Mouse (Mus musculus): ENCODE data around the gene Ncan. TPM values are rescaled to one million over a fixed set of nuclear protein-coding genes. Genes with fewer than 3 reads are reported as not detected.
A peak's percentile ranks its signal among the peaks of the same experiment; 100 is the strongest.

The Ncan gene
- polyA plus RNA-seq, 1 experiment from 2014 or later, result 4.1 TPM

DNA sequence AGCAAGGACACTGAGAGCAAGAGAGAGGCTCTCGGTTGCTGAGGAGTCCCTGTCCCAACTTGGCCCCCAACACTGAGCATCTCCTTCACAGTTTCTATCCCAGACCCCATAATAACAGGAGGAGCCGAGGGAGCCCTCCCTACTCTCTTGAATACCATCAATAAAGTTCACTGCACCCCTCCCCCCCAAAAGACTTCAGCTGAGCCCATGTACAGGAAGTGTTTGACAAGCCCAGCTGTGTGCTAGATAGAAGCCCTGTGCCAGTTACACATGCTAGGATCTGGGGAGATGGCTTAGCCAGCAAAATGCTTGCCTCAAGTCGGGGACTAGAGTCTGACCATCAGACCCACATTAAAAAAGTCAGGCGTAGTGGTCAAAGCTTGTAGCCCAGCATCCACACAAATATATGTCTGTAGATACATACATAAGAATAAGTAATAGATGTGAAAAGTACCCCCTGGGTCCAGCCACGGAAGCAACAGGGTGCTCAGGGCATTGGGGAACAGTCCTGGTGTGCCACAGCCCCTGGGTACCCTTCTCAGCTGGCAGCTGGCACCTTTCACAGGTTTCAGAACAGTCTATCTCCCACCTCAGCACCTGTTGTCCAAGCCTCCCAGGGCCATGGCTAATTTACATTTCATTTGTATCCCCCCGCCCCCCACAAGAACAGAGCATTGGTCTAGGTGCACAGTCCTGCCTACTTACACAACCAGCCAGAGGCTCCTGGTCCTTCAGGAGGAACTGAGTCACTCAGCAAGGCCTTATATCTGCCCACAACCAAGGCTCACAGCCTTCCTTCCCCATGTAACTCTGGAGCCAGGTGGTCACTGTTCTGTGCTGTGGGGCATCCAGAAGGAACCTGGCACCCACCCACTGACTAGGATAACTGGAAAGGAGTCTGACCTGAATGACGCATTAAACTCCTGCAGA lies 27.3 kb upstream of the Ncan start:
- Histone ChIP-seq H3K27me3 (no peaks in the 10 kb centered on the region), H3K27ac (no peak overlapping the region), H3K4me2 (replicated peaks) (no peak overlapping the region), H3K4me3 (no peak overlapping the region), H3K4me1 (peaks cover 10% of the 10 kb centered on the region), H3K36me3 (peaks cover 44% of the 10 kb centered on the region), H3K9me3 (no peaks in the 10 kb centered on the region), H3K9ac (no peak overlapping the region)
- WGBS, result 87% methylated on average over 7 of the region's 7 CpGs
- no peak for ATAC-seq (ENCODE audit: insufficient number of reproducible peaks, insufficient read depth, low FRiP score, low TSS enrichment)

DNA sequence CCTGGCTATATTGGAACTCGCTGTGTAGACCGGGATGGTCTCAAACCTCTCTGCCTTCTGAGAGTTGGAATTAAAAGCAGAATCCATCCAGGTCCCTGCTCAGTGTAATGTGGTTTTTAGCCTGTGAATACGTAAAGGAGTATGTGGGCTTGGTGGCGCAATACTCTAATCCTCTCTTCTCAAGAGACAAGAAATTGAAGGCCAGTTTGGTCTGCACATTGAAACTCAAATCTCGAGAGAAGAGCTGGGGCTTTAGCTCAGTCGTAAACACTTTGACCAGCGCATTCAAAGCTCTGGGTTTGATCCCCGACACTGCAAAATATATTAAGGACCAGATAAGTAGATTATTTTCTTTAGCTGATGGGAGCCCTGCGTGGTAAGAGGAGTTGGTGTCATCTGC lies 19.3 kb upstream of the Ncan start:
- ATAC-seq (ENCODE audit: insufficient number of reproducible peaks, insufficient read depth, low FRiP score, low TSS enrichment), result no peak
- H3K36me3 ChIP-seq, result peaks cover 47% of the 10 kb centered on the region

DNA sequence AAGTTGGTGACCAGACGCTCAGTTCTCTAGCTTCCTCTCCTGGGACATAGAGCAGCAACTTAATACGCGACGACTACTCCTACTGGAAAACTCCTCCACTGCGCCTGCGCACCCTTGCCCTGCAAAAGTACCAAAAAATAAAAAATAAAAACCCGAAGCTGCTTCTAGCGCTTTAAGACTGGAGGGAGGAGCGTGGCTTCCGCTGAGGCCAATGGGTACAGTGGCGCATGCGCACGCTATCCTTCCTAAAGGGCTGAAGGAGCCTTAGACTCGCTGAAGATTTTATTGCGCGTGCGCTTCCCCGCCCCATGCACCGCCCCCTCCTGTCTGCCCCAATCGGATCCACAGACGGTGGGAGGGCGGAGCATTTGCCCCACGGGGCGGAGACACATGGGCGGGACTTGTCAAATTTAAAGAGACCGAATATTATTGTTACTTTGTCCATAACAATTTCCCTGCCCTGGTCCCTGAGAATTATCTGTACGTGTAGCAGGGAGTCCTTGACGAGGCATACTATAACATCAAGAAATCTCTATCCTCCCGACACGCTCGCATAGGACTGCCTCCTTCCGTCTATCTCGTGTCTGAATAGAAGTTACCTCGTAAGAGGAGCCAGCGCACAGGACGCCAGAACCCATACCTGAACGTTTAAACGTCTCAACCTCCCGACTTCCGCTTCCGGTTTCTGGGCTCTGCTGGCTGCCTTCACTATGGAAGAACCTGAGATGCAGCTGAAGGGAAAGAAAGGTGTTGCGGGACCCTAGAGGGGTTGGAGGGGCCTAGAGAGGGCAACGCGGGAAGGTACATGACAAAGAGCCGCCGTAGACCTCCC lies 18.6 kb upstream of the Ncan start, which contains the start of the genes Rfxank, Borcs8 and Mef2b:
Gene Rfxank (minus strand): TSS at position 129 of the 832 bp plus-strand sequence.
Gene Borcs8 (plus strand): TSS at position 474 of the 832 bp plus-strand sequence.
Gene Mef2b (plus strand): TSS at position 686 of the 832 bp plus-strand sequence.
- Histone ChIP-seq H3K9me3 (no peaks in the 10 kb centered on the region), H3K4me2 (replicated peaks) (peak within 1 kb of the TSS; percentile 82), H3K4me1 (peaks cover 18% of the 10 kb centered on the region), H3K4me3 (peak within 1 kb of the TSS; percentile 81), H3K9ac (peak within 1 kb of the TSS; percentile 81), H3K27ac (peak within 1 kb of the TSS; percentile 85), H3K36me3 (peaks cover 47% of the 10 kb centered on the region), H3K27me3 (no peaks in the 10 kb centered on the region)
- whole genome bisulfite sequencing, result under 1% methylated on average over 46 of the region's 46 CpGs
- peak; percentile 95 for ATAC-seq (ENCODE audit: insufficient number of reproducible peaks, insufficient read depth, low FRiP score, low TSS enrichment)

More for the DNA sequence above, 19.3 kb upstream of the Ncan start:
- Histone ChIP-seq H3K27ac (peak overlapping the region; percentile 85), H3K4me3 (peak overlapping the region; percentile 81), H3K9me3 (no peaks in the 10 kb centered on the region), H3K4me1 (peaks cover 18% of the 10 kb centered on the region), H3K27me3 (no peaks in the 10 kb centered on the region), H3K4me2 (replicated peaks) (peak overlapping the region; percentile 82), H3K9ac (peak overlapping the region; percentile 81)
- WGBS, result 11% methylated on average over 9 of the region's 9 CpGs

DNA sequence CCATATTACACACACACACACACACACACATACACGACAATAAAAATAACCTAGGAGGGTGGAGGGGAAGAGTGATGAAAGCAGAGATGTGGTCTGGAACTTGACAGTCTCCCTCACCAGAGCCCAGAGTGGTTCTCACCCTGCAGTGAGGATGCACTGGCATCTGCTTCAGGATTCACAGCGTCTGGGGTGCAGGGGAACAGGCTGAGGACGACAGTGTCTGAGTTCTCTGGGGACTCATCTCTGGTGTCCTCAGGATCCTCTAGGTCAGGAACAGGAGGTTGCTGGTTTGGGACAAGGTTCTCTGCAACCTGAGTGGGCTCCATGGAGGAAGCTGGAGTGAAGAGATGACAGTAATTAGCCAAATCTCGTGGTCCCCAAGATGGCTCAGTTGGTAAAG lies 17.2 kb upstream of the Ncan start:
- H3K9me3 ChIP-seq, result no peaks in the 10 kb centered on the region
- H3K4me3 ChIP-seq, result peak overlapping the region; percentile 81
- H3K9ac ChIP-seq, result peak overlapping the region; percentile 47; the same call in 1 of the 2 replicates
- H3K4me1 ChIP-seq, result peaks cover 18% of the 10 kb centered on the region
- H3K27ac ChIP-seq, result no peak overlapping the region
- H3K27me3 ChIP-seq, result no peaks in the 10 kb centered on the region
- H3K4me2 ChIP-seq (replicated peaks), result peak overlapping the region; percentile 82
- peaks cover 47% of the 10 kb centered on the region for H3K36me3 ChIP-seq
- ATAC-seq (ENCODE audit: insufficient number of reproducible peaks, insufficient read depth, low FRiP score, low TSS enrichment), result no peak
- 79% methylated on average over 4 of the region's 4 CpGs for WGBS

DNA sequence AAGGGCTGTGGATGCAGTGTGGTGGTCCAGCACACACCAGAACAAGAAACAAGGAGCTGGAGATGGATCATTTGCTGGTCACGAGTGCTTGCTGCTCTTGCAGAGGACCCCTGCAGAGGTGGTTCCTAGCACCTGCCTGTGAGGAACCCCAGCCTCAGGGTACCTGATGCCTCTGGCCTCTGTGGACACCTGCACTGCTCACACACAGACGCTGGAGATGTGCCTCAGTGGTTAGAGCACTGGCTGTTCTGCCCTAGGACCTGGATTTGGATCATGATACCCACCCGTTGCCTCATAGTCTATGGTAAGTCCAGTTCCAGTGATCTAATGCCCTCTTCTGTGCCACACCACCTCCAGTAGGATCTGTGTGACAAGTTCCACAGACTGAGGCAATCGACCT lies 15.9 kb upstream of the Ncan start:
- Histone ChIP-seq H3K27ac (no peak overlapping the region), H3K4me1 (peaks cover 22% of the 10 kb centered on the region), H3K4me2 (replicated peaks) (no peak overlapping the region), H3K36me3 (peaks cover 44% of the 10 kb centered on the region), H3K27me3 (no peaks in the 10 kb centered on the region), H3K4me3 (no peak overlapping the region), H3K9me3 (no peaks in the 10 kb centered on the region), H3K9ac (no peak overlapping the region)
- 90% methylated on average over 4 of the region's 4 CpGs for WGBS
- ATAC-seq (ENCODE audit: insufficient number of reproducible peaks, insufficient read depth, low FRiP score, low TSS enrichment), result no peak

DNA sequence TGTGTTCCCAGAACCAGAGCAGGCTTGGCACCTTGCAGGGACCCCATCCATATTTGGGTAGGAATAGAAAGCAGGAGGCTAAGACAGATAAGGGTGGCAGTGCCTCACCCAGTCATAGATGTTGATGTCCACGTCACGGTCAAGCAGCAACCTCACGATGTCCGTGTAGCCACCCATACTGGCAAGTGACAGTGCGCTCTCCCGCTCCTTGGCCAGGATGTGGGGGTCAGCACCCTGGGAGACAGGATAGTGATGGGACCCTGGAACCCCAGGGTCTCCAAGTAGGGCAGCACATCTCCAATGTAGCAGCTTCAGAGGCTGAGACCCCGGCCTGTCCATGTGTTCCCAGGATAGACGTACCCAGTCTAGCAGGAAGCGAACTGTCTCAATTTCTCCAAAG lies 14.3 kb upstream of the Ncan start:
- Histone ChIP-seq H3K4me3 (no peak overlapping the region), H3K9ac (no peak overlapping the region), H3K4me2 (replicated peaks) (no peak overlapping the region), H3K27me3 (no peaks in the 10 kb centered on the region), H3K4me1 (peaks cover 18% of the 10 kb centered on the region), H3K27ac (no peak overlapping the region), H3K36me3 (peaks cover 44% of the 10 kb centered on the region), H3K9me3 (no peaks in the 10 kb centered on the region)
- ATAC-seq (ENCODE audit: insufficient number of reproducible peaks, insufficient read depth, low FRiP score, low TSS enrichment), result no peak
- 92% methylated on average over 9 of the region's 9 CpGs for WGBS

DNA sequence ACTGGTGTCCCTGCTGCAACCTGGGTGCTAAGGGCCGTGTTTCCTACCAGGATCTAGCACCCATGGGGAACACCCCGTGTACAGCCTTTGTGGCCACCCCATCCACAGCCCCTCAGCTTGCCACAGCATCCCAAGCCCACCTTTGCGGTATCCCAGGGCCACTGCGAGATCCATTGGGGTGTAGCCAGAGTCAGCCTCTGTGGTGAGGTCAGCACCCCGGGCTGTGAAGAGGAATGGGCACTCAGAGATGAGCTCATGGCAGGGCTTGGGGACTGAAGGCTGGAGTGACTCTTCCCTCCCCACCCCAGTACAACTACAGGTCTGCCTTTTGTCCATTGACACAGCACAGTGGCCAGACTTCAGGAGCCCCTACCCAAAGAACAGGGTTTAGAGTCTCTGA lies 13.4 kb upstream of the Ncan start:
- Histone ChIP-seq H3K27ac (no peak overlapping the region), H3K36me3 (peaks cover 44% of the 10 kb centered on the region), H3K9ac (no peak overlapping the region), H3K4me2 (replicated peaks) (no peak overlapping the region), H3K4me3 (no peak overlapping the region), H3K9me3 (no peaks in the 10 kb centered on the region), H3K27me3 (no peaks in the 10 kb centered on the region), H3K4me1 (peaks cover 18% of the 10 kb centered on the region)
- no peak for ATAC-seq (ENCODE audit: insufficient number of reproducible peaks, insufficient read depth, low FRiP score, low TSS enrichment)
- 88% methylated on average over 5 of the region's 5 CpGs for WGBS

DNA sequence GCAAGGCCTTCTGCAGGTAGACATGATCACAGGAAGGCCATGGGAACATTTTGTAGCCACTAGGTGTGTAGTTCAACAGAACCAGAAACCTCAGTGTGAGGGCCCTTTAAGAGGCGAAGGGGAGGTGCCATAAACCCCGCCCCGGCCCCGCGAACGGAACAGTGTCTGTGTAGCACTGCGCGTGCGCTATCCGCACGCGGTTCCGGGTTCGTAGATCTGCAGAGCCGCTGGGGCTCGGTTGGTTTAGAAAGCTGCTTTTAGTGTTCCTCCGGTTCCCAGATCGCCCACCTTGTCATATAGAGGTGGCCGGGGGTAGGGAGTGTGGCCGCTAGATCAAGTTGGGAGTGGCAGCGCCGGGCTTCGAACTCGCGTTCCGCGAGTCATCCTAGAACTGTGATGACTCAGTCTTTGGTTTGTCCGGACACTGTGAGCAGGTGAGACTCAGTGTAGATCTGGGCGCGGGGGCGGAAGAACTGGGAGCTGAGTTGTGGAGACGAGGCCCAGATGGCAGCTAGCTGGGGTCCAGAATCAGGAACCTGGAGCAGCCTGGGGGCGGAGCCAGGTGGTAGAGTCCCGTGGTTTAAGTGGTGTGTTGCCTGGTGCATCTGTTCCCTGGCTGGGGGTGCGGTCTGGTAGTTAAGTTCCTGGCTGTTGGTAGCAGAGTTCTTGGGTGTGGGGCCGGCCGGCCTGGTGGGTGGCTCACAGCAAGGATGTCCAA lies 10.7 kb upstream of the Ncan start, which contains the start of gene Nr2c2ap:
Gene Nr2c2ap (plus strand): TSS at position 168 of the 718 bp plus-strand sequence.
- Histone ChIP-seq H3K4me3 (peak within 1 kb of the TSS; percentile 74), H3K36me3 (peaks cover 39% of the 10 kb centered on the region), H3K27ac (no peak within 1 kb of the TSS), H3K4me1 (peaks cover 10% of the 10 kb centered on the region; the same call in 1 of the 2 replicates), H3K4me2 (replicated peaks) (peak within 1 kb of the TSS; percentile 79), H3K9me3 (no peaks in the 10 kb centered on the region), H3K27me3 (no peaks in the 10 kb centered on the region), H3K9ac (peak within 1 kb of the TSS; percentile 61)
- peak; percentile 59 for ATAC-seq (ENCODE audit: insufficient number of reproducible peaks, insufficient read depth, low FRiP score, low TSS enrichment)
- WGBS, result 1% methylated on average over 37 of the region's 37 CpGs

DNA sequence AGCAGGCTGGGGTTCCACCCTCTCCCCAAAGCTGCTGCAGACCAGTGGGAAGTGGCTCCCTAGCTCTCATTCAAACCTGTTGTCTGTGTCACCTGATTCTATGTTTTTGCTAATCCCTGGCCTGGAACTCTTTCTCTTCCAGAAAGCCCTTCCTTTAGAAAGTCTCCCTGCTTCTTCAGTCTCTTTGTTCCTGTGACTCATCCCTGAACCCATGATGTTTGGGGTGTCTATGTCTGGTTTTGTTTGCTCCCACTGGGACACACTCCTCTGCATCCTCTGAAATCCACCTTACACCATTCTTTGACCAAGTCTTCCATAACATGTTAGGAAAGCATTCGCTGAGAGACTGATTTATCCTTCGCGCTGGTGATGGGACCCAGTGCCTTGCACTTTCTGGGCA lies 9.4 kb upstream of the Ncan start:
- Histone ChIP-seq H3K4me3 (no peak overlapping the region), H3K9ac (no peak overlapping the region), H3K36me3 (peaks cover 26% of the 10 kb centered on the region), H3K4me1 (peaks cover 10% of the 10 kb centered on the region; the same call in 1 of the 2 replicates), H3K4me2 (replicated peaks) (no peak overlapping the region), H3K27me3 (no peaks in the 10 kb centered on the region), H3K9me3 (no peaks in the 10 kb centered on the region), H3K27ac (no peak overlapping the region)
- ATAC-seq (ENCODE audit: insufficient number of reproducible peaks, insufficient read depth, low FRiP score, low TSS enrichment), result no peak
- WGBS, result 85% methylated on average over 3 of the region's 3 CpGs

DNA sequence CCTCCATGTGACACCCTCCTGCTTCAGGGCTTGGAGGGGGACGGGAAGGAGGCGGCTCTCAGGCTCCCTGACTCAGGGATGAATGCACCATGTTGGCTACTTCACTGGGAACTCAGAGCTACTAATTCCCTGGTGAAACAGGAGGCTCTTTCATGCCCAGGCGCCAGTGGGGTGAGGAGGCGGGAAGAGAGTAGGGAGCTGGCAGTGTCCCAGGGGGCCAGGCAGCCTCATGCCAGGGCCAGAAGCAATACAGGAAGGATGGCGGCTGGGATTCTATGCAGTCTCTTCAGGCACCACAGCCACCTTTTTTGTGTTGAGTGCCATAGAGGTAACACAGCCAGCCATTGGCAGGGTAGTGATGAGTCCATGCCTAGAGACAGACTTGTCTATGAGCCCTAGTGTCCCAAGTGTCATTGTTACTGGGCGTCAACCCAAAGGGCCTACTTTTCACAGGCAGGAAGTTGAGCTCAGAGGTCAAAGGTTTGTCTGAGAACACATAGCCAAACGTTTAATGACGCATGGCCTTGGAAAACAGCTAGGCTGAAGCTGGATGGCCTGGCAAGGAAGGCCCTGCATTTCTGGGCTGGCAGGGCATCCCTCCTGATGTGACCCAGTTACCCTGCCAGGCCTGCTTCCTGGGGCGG lies 8.8 kb upstream of the Ncan start:
- Histone ChIP-seq H3K4me1 (peaks cover 10% of the 10 kb centered on the region; the same call in 1 of the 2 replicates), H3K36me3 (peaks cover 20% of the 10 kb centered on the region), H3K9ac (no peak overlapping the region), H3K4me3 (no peak overlapping the region), H3K9me3 (no peaks in the 10 kb centered on the region), H3K4me2 (replicated peaks) (no peak overlapping the region), H3K27ac (no peak overlapping the region), H3K27me3 (no peaks in the 10 kb centered on the region)
- no peak for ATAC-seq (ENCODE audit: insufficient number of reproducible peaks, insufficient read depth, low FRiP score, low TSS enrichment)
- WGBS, result 54% methylated on average over 9 of the region's 9 CpGs

Measured in embryonic facial prominence, embryonic 12.5 days (tissue).